Mouse (Mus musculus) kidney, postnatal 0 days (tissue): ENCODE measurements around the gene Nelfb. TPM values are rescaled to one million over a fixed set of nuclear protein-coding genes. Genes with fewer than 3 reads are reported as not detected.

ENCODE experiments used
- ATAC-seq: fragments of 200-750 bp; cut with Nextera tagmentation; replicated peaks from 2 replicates; pipeline ENCODE4 v1.8.0; 2017; ENCODE audit warnings: low read depth, moderate number of reproducible peaks, moderate TSS enrichment, moderate library complexity; ENCODE audit not compliant: low FRiP score
- DNase-seq: peaks from one replicate; pipeline ENCODE4 v3.0.0-alpha.2; 2016; ENCODE audit warnings: low spot score
- H3K27ac ChIP-seq: fragments of 300-500 bp; sonication (generic); 2 replicates; pipeline ENCODE4 v1.5.1; 2014; ENCODE audit warnings: mild to moderate bottlenecking
- H3K27me3 ChIP-seq: fragments of 300-500 bp; sonication (generic); 2 replicates; pipeline ENCODE4 v1.6.1; 2014; ENCODE audit warnings: low read length, mixed read lengths; ENCODE audit not compliant: insufficient read depth
- H3K36me3 ChIP-seq: fragments of 300-500 bp; sonication (generic); 2 replicates; pipeline ENCODE4 v1.6.1; 2014; ENCODE audit warnings: low read length, mixed read lengths; ENCODE audit not compliant: insufficient read depth
- H3K4me1 ChIP-seq: fragments of 300-500 bp; sonication (generic); replicated peaks from 2 replicates; pipeline ENCODE4 v1.6.1; 2014; ENCODE audit warnings: antibody characterized with exemption, low read length, mixed read lengths; ENCODE audit not compliant: insufficient read depth
- H3K4me2 ChIP-seq: fragments of 300-500 bp; sonication (generic); 2 replicates; pipeline ENCODE4 v1.6.1; 2014; ENCODE audit warnings: mild to moderate bottlenecking, low read length, moderate library complexity, mixed read lengths
- H3K4me3 ChIP-seq: fragments of 300-500 bp; sonication (generic); replicated peaks from 2 replicates; pipeline ENCODE4 v1.5.1; 2014; ENCODE audit warnings: low read depth, low read length
- H3K9ac ChIP-seq: fragments of 300-500 bp; sonication (generic); 2 replicates; pipeline ENCODE4 v1.6.1; 2014; ENCODE audit warnings: low read depth, low read length
- H3K9me3 ChIP-seq: fragments of 300-500 bp; sonication (generic); replicated peaks from 2 replicates; pipeline ENCODE4 v1.6.1; 2016; ENCODE audit warnings: low read length, inconsistent platforms, mixed read lengths
- CTCF ChIP-seq: IDR thresholded peaks from 2 replicates; pipeline ENCODE4 v1.5.1; 2016; ENCODE audit warnings: antibody characterized with exemption, low read depth, mild to moderate bottlenecking, moderate library complexity
- WGBS: fragments of 180-500 bp; shearing (Covaris S2); extraction: QIAGEN DNeasy Blood & Tissue Kit; methylation state at CpG from one replicate; pipeline ENCODE4 v1.1.7; 2014; 5-methylcytosine and 5-hydroxymethylcytosine counted together
- polyA plus RNA-seq: library from polyadenylated mRNA; unstranded; fragments of >200 nt; fragmentation: Nextera tagmentation; extraction: Ambion mirVana; gene quantifications from 2 replicates; pipeline ENCODE4 v1.2.1, GENCODE M21; 2015

Nelfb gene
- polyA plus RNA-seq, 1 experiment from 2014 or later: 74.0 TPM

GRCm38 (mm10) chr2:25172629-25173028 lies 38.7 kb downstream of the Nelfb start:
- H3K36me3 ChIP-seq: no peaks in the 10 kb centered on the region
- no peak overlapping the region for H3K9ac ChIP-seq
- H3K9me3 ChIP-seq: no peaks in the 10 kb centered on the region
- 40% methylated on average over 8 of the region's 8 CpGs for WGBS
- DNase-seq: no peak
- H3K4me3 ChIP-seq: no peak overlapping the region
- H3K27me3 ChIP-seq: no peaks in the 10 kb centered on the region
- TF ChIP-seq CTCF: no peak
- H3K4me1 ChIP-seq: peaks cover 36% of the 10 kb centered on the region
- ATAC-seq: no peak
- no peak overlapping the region for H3K27ac ChIP-seq
- no peak overlapping the region for H3K4me2 ChIP-seq

DNA sequence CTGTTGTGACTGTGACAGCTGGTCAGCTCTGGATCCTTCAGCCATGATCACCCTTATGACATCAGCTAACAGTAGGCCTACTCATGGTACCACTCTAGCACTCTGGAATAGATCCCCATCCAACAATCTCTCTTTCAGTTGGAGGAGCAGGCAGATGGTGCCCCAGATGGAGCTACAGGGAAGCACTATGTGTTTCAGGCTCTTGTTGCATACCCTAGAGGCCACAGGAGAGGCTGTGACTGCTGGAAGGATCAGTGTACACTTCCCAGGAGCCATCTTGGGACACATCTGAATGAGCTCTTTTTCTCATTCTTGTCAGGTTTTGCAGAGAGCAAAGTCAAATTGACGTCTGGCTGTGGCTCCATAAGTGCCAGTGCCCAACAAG lies 39.5 kb downstream of the Nelfb start:
- 63% methylated on average over 1 of the region's 1 CpGs for WGBS
- no peak overlapping the region for H3K27ac ChIP-seq

GRCm38 (mm10) chr2:25171101-25171768 lies 40.1 kb downstream of the Nelfb start:
- no peak for ATAC-seq
- H3K4me2 ChIP-seq: no peak overlapping the region

More for the DNA sequence above, 39.5 kb downstream of the Nelfb start:
- ATAC-seq: no peak
- no peak for DNase-seq
- H3K36me3 ChIP-seq: no peaks in the 10 kb centered on the region
- peaks cover 32% of the 10 kb centered on the region for H3K4me1 ChIP-seq
- no peak overlapping the region for H3K4me2 ChIP-seq
- H3K27me3 ChIP-seq: no peaks in the 10 kb centered on the region
- H3K9me3 ChIP-seq: no peaks in the 10 kb centered on the region
- no peak overlapping the region for H3K9ac ChIP-seq
- TF ChIP-seq CTCF: no peak
- no peak overlapping the region for H3K4me3 ChIP-seq

DNA sequence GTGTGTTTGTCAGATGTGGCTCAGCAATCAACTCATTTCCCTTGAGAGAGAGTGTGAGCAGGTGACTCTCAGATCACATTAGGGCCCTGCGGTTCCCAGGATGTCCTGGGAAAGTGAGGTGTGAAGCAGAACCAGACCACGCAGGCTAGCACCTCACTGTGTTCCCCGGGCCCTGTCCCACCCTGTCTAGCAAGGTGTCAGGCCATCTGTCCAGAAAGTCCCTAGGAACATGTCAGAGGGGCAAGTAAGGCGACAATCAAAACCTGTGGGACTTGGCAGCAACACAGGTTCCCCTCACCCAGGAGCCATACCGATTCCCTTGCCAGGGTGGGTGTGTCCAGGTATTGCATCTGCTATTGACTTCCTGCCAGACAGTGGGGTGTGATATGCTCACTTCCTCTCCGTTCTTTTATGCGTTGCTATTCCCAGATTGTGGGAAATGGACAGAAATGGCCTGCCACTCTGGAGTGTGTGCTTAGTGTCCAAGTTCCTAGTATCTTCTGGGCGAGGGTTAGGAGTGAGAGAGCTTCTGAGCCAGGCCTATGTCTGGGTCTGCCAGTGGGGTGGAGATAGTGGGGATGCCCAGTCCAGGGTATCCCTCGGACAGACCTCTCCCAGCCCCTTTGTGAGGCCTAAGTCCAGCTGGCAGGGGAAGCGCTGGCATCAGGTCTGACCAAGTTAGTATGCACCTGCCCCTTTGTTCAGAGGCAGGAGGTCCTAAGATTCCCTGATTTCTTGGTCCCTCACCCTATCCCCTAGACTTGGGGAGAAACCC lies 40.8 kb downstream of the Nelfb start:
- Histone ChIP-seq H3K4me2 (no peak overlapping the region), H3K27me3 (no peaks in the 10 kb centered on the region), H3K4me1 (peaks cover 21% of the 10 kb centered on the region), H3K9me3 (no peaks in the 10 kb centered on the region), H3K4me3 (no peak overlapping the region), H3K9ac (no peak overlapping the region), H3K36me3 (no peaks in the 10 kb centered on the region), H3K27ac (0 out of 2 replicates have a peak overlapping the region, but pooled peaks have one; percentile 6)
- WGBS: 46% methylated on average over 10 of the region's 10 CpGs
- no peak for DNase-seq
- TF ChIP-seq CTCF: no peak
- ATAC-seq: no peak

More at GRCm38 (mm10) chr2:25171101-25171768, 40.1 kb downstream of the Nelfb start:
- WGBS: 83% methylated on average over 6 of the region's 6 CpGs
- no peak overlapping the region for H3K27ac ChIP-seq
- H3K36me3 ChIP-seq: no peaks in the 10 kb centered on the region
- no peak for TF ChIP-seq CTCF
- no peak overlapping the region for H3K9ac ChIP-seq
- H3K4me3 ChIP-seq: no peak overlapping the region
- no peak for DNase-seq
- H3K27me3 ChIP-seq: no peaks in the 10 kb centered on the region
- H3K4me1 ChIP-seq: peaks cover 27% of the 10 kb centered on the region
- H3K9me3 ChIP-seq: no peaks in the 10 kb centered on the region

DNA sequence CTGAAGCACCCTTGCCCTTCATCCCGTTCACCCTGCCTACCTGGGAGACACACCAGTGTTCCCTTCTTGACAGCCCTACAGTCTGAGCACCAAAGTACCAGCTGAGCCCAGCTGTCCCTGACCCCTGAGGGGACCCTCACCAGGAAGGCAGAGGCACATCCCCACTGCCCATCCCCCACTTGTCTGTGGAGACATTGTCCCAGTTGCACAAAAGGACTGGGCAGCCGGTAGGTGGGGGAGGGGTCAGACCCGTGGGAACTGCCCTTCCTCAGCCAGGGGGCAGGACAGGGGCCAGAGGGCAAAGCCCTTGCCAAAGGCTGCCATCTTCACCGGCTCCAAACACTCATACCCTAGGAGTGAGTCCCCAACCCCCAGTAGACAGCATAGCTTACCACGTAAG lies 41.5 kb downstream of the Nelfb start:
- TF ChIP-seq CTCF: no peak
- Histone ChIP-seq H3K9me3 (no peaks in the 10 kb centered on the region), H3K4me2 (no peak overlapping the region), H3K27me3 (no peaks in the 10 kb centered on the region), H3K4me1 (peaks cover 19% of the 10 kb centered on the region), H3K9ac (no peak overlapping the region), H3K4me3 (no peak overlapping the region), H3K36me3 (no peaks in the 10 kb centered on the region), H3K27ac (0 out of 2 replicates have a peak overlapping the region, but pooled peaks have one; percentile 6)
- ATAC-seq: no peak
- DNase-seq: no peak
- 29% methylated on average over 5 of the region's 5 CpGs for WGBS

DNA sequence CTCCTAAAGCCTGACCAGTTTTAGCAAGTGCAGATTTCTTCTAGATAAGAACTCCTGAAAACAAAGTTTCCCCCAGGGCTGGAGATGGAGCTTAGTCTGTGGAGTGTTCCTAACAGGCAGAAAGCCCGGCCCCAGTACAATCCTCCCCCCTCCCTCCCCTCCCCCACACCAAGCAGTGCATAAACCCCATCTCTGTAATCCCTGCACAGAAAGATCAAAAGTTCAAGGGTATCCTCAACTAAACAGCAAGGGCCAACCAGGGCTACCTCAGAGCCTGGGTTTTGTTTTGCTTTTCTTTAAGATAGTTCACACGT lies 42.7 kb downstream of the Nelfb start:
- Histone ChIP-seq H3K36me3 (no peaks in the 10 kb centered on the region), H3K27me3 (no peaks in the 10 kb centered on the region), H3K27ac (peak overlapping the region; percentile 83), H3K4me2 (peak overlapping the region; percentile 95), H3K4me3 (peak overlapping the region; percentile 47), H3K9ac (peak overlapping the region; percentile 62; the same call in 1 of the 2 replicates), H3K4me1 (peaks cover 25% of the 10 kb centered on the region), H3K9me3 (no peaks in the 10 kb centered on the region)
- no peak for DNase-seq
- no peak for TF ChIP-seq CTCF
- ATAC-seq: peak; percentile 11; the same call in 1 of the 2 replicates
- WGBS: 23% methylated on average over 2 of the region's 2 CpGs
